Mouse (Mus musculus) spleen, postnatal 36 days (tissue): Measurements from ENCODE around the gene Olfr1128.
"Not testable (repeated sequence)": the region's sequence is repeated elsewhere in the genome, so short reads cannot be mapped to it uniquely, and the experiment has no call there.

Source experiments
- DNase-seq, 2 experiments: peaks; one replicate each; pipeline ENCODE4 v3.0.0; 2022; ENCODE audit warnings: low spot score in 2 of 2, mixed read lengths in 1 of 2

Olfr1128 gene

DNA sequence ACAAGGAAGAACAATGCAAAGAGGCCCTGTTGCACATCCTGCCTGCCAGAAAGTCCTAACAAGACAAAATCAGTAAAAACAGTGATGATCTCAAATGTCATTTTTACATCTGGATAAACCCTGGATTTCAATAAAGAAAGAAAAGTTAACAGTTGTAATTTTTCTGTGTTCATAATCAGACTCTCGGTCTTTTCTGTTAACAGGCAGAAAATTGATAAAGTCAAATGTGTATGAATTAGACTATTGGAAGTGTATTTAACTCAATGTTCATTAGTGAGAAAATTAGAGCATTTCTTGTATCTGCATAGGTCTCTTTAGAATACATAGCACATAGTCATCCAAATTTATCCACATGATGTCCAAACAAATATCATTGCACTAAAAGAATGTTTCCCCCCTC lies at the start of gene Olfr1128:
Gene Olfr1128 (minus strand): TSS at position 101 of the 400 bp plus-strand sequence.
- no peak for DNase-seq

DNA sequence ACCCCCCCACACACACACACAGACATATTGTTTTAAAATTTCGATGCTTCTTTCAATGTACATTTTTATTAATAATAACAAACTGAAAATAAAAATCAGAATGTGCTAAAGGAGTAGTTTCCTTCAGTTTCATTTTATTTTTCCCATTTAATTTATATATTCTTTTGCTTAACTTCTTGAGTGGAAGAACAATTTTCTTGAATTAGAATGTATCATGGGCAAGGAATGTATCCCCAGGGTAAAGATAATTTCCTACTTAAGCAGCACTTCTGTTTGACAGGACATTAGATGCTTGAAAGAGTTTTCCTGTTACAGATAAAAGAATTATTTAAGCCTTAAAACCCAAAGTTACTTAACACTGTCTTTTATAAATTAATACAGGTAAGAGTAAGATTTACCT lies 28.3 kb upstream of the Olfr1128 start, which contains the start of gene Olfr1129:
Gene Olfr1129 (plus strand): TSS at position 301 of the 400 bp plus-strand sequence.
- DNase-seq = not testable (repeated sequence)

DNA sequence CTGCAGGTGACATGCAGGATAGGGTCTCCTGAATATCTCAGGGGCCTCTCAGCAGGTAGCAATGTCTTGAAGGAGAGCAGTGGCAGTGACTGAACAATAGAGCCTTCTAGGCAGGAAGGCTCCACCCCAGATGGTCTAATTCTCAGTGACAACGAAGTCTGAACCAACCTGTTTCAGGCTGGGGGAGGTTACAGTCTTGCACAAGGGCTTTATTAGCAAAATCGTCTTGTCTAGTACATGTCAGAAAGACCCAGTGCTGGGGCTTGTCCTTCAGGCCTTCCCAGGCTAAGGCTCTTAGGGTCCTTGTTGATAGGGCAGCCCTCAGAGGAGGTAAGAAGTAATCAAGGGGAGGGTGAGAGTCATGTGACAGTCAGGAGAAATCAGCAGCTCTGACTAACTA lies 10.5 kb downstream of the Olfr1128 start:
- DNase-seq = no peak

DNA sequence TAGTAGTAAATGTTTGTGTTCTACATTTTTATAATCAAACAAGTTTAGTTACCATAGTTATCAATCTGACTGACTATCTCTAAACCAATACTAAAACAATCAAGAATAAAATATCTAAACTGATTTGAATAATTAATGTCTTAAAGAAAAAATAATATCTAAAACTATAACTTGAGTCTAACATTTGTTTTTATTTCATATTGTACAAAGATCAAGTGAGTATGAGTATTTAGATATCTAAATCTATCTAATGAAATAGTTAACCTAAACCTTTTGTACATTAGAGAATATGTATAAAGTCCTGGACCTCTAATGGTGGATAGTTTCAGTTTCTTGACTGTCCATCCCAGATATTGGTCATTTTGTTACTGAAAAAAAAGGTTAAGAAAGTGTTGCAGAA lies 13.8 kb downstream of the Olfr1128 start, which contains the start of gene Olfr153:
Gene Olfr153 (plus strand): TSS at position 301 of the 400 bp plus-strand sequence.
- no peak for DNase-seq

DNA sequence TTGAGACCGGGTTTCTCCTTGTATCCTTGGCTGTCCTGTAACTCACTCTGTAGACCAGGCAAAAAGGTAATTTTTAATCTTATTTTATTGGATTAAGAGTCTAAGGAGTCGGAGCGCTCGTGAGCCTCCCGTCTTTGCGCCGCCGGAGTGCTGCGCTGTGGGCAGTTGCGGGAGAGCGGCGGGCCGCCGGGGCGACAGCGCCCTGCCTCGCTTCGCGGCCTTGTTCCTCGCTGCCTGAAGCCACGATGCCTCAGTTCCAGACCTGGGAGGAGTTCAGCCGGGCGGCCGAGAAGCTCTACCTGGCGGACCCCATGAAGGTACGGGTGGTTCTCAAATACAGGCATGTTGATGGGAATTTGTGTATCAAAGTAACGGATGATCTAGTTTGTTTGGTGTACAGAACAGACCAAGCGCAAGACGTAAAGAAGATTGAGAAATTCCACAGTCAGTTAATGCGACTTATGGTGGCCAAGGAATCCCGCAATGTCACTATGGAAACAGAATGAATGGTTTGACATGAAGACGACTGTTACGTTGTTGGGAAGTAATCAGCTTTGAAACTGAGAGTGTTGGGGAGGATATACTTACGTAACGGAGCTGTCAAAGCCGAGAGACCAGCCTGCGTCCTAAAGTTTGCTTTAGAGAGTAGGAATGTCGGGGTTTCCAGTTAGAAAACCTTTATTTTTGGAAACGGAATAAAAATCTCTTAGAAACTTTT lies 19.3 kb downstream of the Olfr1128 start:
- DNase-seq = not testable (repeated sequence)

DNA sequence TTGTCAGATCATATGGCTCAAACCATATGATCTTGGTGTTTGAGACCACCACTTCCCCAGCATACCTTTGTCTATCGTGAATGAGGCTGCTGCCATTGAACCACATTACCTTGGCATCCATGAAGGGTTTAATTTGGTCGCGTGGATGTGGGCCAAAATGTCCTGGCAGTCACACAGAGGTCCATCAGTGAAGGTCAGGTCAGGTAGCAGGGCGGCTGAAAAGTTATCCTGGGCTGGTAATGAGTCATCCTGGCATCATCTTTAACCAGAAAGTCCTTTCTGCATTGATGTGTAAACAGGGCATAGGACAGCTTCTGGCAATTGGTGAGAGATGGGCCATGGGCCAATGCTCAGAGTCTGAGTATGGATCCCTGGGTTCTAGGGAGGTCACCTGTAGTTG lies 24.7 kb downstream of the Olfr1128 start:
- no peak for DNase-seq

DNA sequence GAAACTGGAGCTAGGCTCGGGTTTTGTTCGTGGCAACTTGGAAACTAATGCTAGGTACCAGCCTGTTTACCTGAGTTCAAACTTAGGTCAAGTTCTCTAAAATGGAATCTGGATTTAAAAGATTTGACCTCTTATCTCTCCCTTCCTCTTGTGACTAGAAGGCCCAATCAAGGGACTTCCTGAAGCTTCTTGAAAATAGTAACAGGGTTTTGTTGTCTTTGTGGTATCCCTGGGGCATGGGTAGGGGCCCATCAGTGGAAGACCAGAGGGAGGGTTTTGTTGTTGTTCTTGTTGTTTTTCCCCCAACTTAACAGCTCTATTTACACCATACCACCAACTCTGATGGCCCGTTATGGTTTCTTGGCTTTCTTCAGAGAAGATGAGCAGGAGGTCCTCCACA lies 28.8 kb downstream of the Olfr1128 start:
- DNase-seq = no peak

DNA sequence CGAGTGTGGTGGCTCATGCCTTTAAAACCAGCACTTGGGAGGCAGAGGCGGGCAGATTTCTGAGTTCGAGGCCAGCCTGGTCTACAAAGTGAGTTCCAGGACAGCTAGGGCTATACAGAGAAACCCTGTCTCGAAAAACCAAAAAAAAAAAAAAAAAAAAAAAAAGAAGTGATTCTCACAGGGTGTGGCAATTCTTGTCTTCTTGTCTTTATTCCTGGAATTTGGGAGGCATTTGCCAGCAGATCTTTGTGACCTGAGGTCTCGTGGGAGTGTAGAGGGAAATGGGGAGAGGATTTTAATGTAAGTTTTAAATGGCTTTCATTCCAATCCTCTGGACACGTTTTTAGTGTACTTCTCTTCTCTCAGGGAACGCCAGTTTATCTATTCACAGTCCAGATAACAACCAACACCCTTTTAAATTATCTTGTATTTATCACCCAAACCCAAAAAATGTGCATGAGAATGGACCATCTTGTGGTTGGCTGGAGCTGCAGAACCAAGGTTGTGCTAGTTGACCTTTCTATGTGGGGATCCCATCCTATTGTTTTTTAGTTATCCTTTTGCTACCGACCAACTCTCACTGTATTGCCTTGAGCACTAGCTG lies 29.8 kb downstream of the Olfr1128 start:
- no peak for DNase-seq

DNA sequence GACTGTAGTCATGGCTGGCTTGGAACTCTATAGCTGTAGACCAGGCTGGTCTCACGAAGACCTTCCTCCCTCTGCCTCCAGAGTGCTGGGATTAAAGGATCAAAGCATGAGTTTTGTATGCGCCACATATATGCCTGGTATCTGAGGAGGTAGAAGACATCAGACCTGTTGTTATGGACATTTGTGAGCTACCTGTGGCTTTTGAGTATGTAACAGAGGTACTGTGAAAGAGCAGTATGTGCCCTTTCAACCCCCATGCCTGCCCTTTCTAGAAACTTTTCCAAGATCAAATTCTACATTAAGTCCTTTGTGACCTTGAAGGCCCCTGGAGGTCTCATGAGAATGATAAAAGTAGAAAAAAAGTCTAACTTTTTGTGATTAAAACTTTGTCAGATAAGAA lies 30.3 kb downstream of the Olfr1128 start:
- DNase-seq = no peak

DNA sequence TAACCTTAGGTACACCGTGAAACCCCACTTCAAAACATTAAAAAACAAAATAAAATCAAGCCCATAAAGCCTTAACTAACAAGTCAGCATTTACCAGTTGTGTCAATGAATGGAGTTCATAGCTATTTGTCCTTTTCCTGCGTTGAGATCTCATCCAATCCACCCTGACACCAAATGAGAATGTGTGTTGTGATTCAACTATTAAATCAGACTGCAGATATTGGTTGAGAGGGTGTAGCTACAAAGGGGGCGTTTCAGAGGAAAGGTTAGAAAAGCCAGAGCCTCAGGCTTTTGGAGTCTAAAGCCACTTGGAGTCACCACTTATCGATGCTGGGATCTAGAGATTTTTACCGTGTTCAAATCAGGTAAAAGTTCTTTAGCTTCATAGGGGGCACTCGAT lies 39.1 kb downstream of the Olfr1128 start, which contains the start of gene Pramel6:
Gene Pramel6 (plus strand): TSS at position 301 of the 400 bp plus-strand sequence.
- DNase-seq = no peak

DNA sequence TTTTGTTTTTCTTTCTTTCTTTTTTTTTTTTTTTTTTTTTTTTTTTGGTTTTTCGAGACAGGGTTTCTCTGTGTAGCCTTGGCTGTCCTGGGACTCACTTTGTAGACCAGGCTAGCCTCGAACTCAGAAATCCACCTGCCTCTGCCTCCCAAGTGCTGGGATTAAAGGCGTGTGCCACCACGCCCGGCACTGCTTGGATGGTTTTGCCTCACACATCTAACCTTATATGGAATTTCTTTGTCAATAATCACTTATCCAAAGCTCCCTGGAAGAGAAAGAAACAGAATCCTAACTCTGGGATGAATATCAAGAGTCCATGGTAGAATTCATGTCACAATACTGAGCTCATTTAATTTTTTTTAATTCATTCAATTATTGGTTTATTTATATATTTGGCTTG lies 48.3 kb downstream of the Olfr1128 start, which contains the start of gene Pramel7:
Gene Pramel7 (minus strand): TSS at position 101 of the 400 bp plus-strand sequence.
- DNase-seq = not testable (repeated sequence)
